ENCODE assay signal across 8 mouse cellular contexts in the genomic region with DNA sequence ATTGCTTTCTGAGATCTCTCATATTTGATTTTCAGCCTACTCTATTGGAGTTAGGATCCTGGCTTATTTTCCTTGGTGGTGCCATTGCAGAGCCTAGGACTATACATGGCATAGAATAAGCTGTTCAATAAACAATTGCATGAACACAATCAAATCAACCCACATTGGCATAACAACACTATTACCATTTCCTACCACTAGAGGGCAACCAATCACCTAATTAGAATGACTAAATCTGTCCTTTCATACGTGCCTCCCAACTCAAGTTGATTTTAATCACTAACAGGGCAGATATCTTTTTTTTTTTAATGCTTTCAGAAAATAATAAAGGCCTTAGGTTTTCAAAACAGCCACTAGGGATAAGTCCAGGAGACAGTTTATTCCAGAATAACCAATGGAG.
DNase-seq lines count a peak whose midpoint lies in the region; ATAC-seq and TF ChIP-seq lines count a peak whose summit lies in the region.

No protein-coding gene starts in this region.

- H3K27ac ChIP-seq in forebrain, embryonic 13.5 days, result no peak overlapping the region
- no peak overlapping the region for H3K27ac ChIP-seq in forebrain, embryonic 11.5 days (ENCODE audit: low read depth, low read length)
- no peak overlapping the region for H3K27ac ChIP-seq in liver, postnatal 0 days (ENCODE audit: low read depth)
- H3K27ac ChIP-seq in lung, embryonic 14.5 days (ENCODE audit: low read depth), result no peak overlapping the region
- no peak overlapping the region for H3K27ac ChIP-seq in stomach, postnatal 0 days (replicated peaks)

- DNase-seq in forebrain, embryonic 11.5 days (ENCODE audit: low spot score), result no peak
- no peak for DNase-seq in liver, postnatal 0 days
- DNase-seq in liver, result no peak
- DNase-seq in cerebellum, adult 9-11 months, result peak; percentile 8
- DNase-seq in lung, embryonic 14.5 days, result peak; percentile 91
- no peak for DNase-seq in stomach, postnatal 0 days (ENCODE audit: low spot score)
- no peak for DNase-seq in spleen, postnatal 10 days (ENCODE audit: low spot score in 2 of 2)

- TF ChIP-seq EP300 in liver, postnatal 0 days (IDR thresholded peaks at IDR 0.05; ENCODE audit: low read depth), result no peak
- no peak for TF ChIP-seq EP300 in stomach, postnatal 0 days (optimal IDR thresholded peaks at IDR 0.05)

- no peak overlapping the region for H3K9ac ChIP-seq in forebrain, embryonic 13.5 days
- H3K9ac ChIP-seq in forebrain, embryonic 11.5 days (ENCODE audit: low read length), result no peak overlapping the region
- H3K9ac ChIP-seq in liver, postnatal 0 days (replicated peaks), result no peak overlapping the region
- H3K9ac ChIP-seq in lung, embryonic 14.5 days, result no peak overlapping the region
- H3K9ac ChIP-seq in stomach, postnatal 0 days (ENCODE audit: low read length), result no peak overlapping the region

- peak; percentile 39 for ATAC-seq in forebrain, embryonic 13.5 days
- no peak; the same call in 1 of the 2 replicates for ATAC-seq in forebrain, embryonic 11.5 days (replicated peaks; ENCODE audit: low FRiP score)
- no peak for ATAC-seq in liver, postnatal 0 days
- no peak for ATAC-seq in lung, embryonic 14.5 days (ENCODE audit: insufficient read depth)
- no peak for ATAC-seq in stomach, postnatal 0 days (ENCODE audit: low FRiP score, low TSS enrichment)

- H3K4me1 ChIP-seq in forebrain, embryonic 13.5 days, result no peaks in the 10 kb centered on the region
- H3K4me1 ChIP-seq in forebrain, embryonic 11.5 days (replicated peaks; ENCODE audit: control insufficient read depth, insufficient read depth, low read length), result no peaks in the 10 kb centered on the region
- no peaks in the 10 kb centered on the region for H3K4me1 ChIP-seq in liver, postnatal 0 days (ENCODE audit: insufficient read depth)
- H3K4me1 ChIP-seq in lung, embryonic 14.5 days (ENCODE audit: insufficient read depth), result no peaks in the 10 kb centered on the region
- no peaks in the 10 kb centered on the region for H3K4me1 ChIP-seq in stomach, postnatal 0 days (replicated peaks; ENCODE audit: control insufficient read depth, insufficient read depth)

- peaks cover 16% of the 10 kb centered on the region for H3K27me3 ChIP-seq in forebrain, embryonic 13.5 days
- no peaks in the 10 kb centered on the region for H3K27me3 ChIP-seq in forebrain, embryonic 11.5 days (ENCODE audit: control insufficient read depth, insufficient read depth, low read length)
- H3K27me3 ChIP-seq in liver, postnatal 0 days (ENCODE audit: insufficient read depth, low read length), result no peaks in the 10 kb centered on the region
- H3K27me3 ChIP-seq in lung, embryonic 14.5 days (ENCODE audit: insufficient read depth, low read length), result no peaks in the 10 kb centered on the region; the same call in 1 of the 2 replicates
- H3K27me3 ChIP-seq in stomach, postnatal 0 days (ENCODE audit: control insufficient read depth, insufficient read depth, low read length), result no peaks in the 10 kb centered on the region

- TF ChIP-seq CTCF in liver, postnatal 0 days (IDR thresholded peaks at IDR 0.05; ENCODE audit: low read depth), result peak; percentile 85
- TF ChIP-seq CTCF in lung, embryonic 14.5 days (IDR thresholded peaks at IDR 0.05; ENCODE audit: low read depth), result peak; percentile 88
- TF ChIP-seq CTCF in stomach, postnatal 0 days (IDR thresholded peaks at IDR 0.05; ENCODE audit: low read depth), result peak; percentile 89

- no peaks in the 10 kb centered on the region for H3K9me3 ChIP-seq in forebrain, embryonic 13.5 days (replicated peaks)
- H3K9me3 ChIP-seq in forebrain, embryonic 11.5 days (ENCODE audit: control insufficient read depth, low read length), result no peaks in the 10 kb centered on the region
- H3K9me3 ChIP-seq in liver, postnatal 0 days (ENCODE audit: low read length), result no peaks in the 10 kb centered on the region
- H3K9me3 ChIP-seq in lung, embryonic 14.5 days (ENCODE audit: low read depth, low read length), result no peaks in the 10 kb centered on the region
- no peaks in the 10 kb centered on the region for H3K9me3 ChIP-seq in stomach, postnatal 0 days (ENCODE audit: control insufficient read depth, low read length)

- 0% methylated on average over 1 of the region's 1 CpGs for WGBS in forebrain, embryonic 13.5 days
- 0% methylated on average over 1 of the region's 1 CpGs for WGBS in forebrain, embryonic 11.5 days
- 0% methylated on average over 1 of the region's 1 CpGs for WGBS in liver, postnatal 0 days (ENCODE audit: insufficient replicate concordance)
- 0% methylated on average over 1 of the region's 1 CpGs for WGBS in lung, embryonic 14.5 days
- 0% methylated on average over 1 of the region's 1 CpGs for WGBS in stomach, postnatal 0 days

- H3K36me3 ChIP-seq in forebrain, embryonic 13.5 days (ENCODE audit: poor library complexity, severe bottlenecking), result no peaks in the 10 kb centered on the region
- H3K36me3 ChIP-seq in forebrain, embryonic 11.5 days (ENCODE audit: control insufficient read depth, insufficient read depth, low read length), result no peaks in the 10 kb centered on the region
- H3K36me3 ChIP-seq in liver, postnatal 0 days (replicated peaks; ENCODE audit: insufficient read depth, low read length), result no peaks in the 10 kb centered on the region
- no peaks in the 10 kb centered on the region for H3K36me3 ChIP-seq in lung, embryonic 14.5 days (ENCODE audit: insufficient read depth)
- H3K36me3 ChIP-seq in stomach, postnatal 0 days (ENCODE audit: control insufficient read depth, insufficient read depth, low read length), result no peaks in the 10 kb centered on the region

- H3K4me2 ChIP-seq in forebrain, embryonic 13.5 days, result no peak overlapping the region
- no peak overlapping the region for H3K4me2 ChIP-seq in forebrain, embryonic 11.5 days (ENCODE audit: low read depth, low read length, severe bottlenecking)
- H3K4me2 ChIP-seq in liver, postnatal 0 days (ENCODE audit: low read depth, low read length), result no peak overlapping the region
- no peak overlapping the region for H3K4me2 ChIP-seq in lung, embryonic 14.5 days
- H3K4me2 ChIP-seq in stomach, postnatal 0 days (replicated peaks; ENCODE audit: low read depth), result no peak overlapping the region

- no peak overlapping the region for H3K4me3 ChIP-seq in forebrain, embryonic 13.5 days
- H3K4me3 ChIP-seq in forebrain, embryonic 11.5 days (ENCODE audit: low read depth, low read length), result no peak overlapping the region
- H3K4me3 ChIP-seq in liver, postnatal 0 days (ENCODE audit: low read depth, low read length), result no peak overlapping the region
- H3K4me3 ChIP-seq in lung, embryonic 14.5 days (ENCODE audit: low read depth, low read length), result no peak overlapping the region
- H3K4me3 ChIP-seq in stomach, postnatal 0 days (ENCODE audit: low read depth, low read length), result no peak overlapping the region

Comparison
In these comparisons a context has a peak if more than half of its experiments do, and no peak if none do; other contexts are left out.
1. DNase-seq: peak in cerebellum, adult 9-11 months (single experiment) and lung, embryonic 14.5 days (single experiment); none in forebrain, embryonic 11.5 days (single experiment), liver, postnatal 0 days (single experiment), liver (single experiment), stomach, postnatal 0 days (single experiment) and spleen, postnatal 10 days (0 of 2).
2. Peak in every context shown above with its lines, with median percentiles within 50 percentile points of each other: CTCF ChIP-seq.